Mouse (Mus musculus) left cerebral cortex, adult 8-10 months (tissue): Measurements from ENCODE around the gene Gnl1. TPM values are rescaled to one million over a fixed set of nuclear protein-coding genes. Genes with fewer than 3 reads are reported as not detected.
"Not testable (repeated sequence)": the region's sequence is repeated elsewhere in the genome, so short reads cannot be mapped to it uniquely, and the experiment has no call there.

Experiments used
- DNase-seq, 2 experiments: peaks; one replicate each; pipeline ENCODE4 v3.0.0; 2022; ENCODE audit warnings: low spot score in 2 of 2
- microRNA-seq, 2 experiments: library from miRNA; unstranded; fragments of <30 nt; microRNA quantifications; one replicate each; pipeline ENCODE4 v1.2.0; 2022
- total RNA-seq, 4 experiments: library from RNA; stranded (reverse); gene quantifications; 2 replicates each; pipeline ENCODE4 v1.2.4; 2022

Gnl1 gene
- total RNA-seq, 4 experiments from 2014 or later: 180 to 196 (median 184) TPM

DNA sequence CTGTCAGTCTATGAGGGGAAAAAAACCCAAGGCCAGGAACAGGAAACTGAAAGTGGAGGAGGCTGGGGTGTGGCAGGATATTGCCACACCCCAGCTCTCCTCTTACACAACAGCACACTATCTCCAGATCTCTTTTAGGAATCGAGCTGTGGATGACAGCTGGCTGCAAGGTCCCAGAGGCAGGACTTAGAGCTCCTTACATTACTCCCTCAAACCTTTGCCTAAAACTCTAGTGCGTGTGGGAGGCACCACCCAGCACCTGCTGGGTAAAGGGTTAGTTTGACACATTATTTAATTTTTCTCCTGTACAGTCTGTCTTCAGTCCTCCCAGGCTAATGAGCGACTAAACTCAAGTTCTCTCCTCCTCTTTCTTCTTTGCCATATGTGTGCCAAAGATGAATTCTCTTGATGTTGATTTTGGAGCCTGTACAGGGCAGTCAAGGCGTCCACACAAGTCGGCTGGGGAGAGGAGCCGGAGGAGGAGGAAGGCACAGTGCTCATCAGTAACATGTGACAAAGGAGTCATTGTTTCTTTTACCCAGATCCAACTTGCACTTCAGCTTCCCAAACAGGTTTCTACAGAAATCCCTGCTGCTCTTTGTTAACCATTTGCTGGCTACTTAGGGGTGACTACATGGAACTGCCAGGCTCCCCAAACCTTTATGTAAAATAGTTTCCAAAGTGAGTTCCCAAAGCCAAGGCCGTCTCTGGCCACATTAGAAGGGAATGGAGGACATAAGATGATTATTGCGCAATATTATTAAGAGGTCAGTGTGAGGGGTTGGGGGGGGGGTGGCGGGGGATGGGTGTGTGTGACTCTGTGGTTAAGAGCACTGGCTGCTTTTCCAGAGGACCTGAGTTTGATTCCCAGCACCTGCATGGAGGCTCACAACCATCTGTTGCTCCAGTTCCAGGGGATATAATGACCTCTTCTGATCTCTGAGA is 44.3 kb downstream of the Gnl1 start:
- DNase-seq: no peak

DNA sequence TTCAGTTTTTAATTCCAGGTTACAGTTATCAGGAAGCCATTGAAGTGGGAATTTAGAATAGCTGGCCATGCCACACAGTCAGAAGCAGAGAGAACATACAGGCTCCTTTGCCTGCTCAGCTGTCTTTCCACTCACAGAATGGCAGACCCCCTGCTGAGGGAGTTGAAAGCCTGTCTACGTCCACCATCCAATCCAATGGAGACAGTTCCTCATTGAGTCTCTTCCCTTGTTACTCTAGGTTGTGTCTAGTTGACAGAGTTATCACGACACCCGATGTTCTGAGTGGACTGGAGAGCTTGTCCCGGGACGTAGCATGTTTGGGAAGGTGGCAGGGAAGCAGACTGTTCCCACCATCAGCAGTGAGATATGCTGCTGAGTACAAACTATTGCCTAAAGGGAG is 45.5 kb downstream of the Gnl1 start:
- no peak for DNase-seq

DNA sequence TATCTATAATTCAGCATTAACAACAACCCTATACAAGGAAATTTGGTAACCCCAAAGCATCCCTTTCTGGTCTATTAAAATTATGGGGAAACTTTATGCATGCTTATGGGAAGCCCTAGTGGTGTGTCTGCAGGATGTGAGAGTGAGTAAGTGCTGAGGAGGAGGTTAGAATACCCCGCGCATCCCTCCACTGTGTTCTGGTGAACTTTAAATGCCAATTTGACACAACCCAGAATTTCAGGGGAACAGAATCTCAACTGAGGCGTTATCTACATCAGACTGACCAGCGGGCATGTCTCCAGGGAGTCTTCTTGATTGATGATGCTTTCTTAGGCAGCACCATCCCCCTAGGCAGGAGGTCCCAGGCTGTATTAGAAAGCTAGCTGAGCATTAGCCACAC is 46.2 kb downstream of the Gnl1 start:
- DNase-seq: no peak

DNA sequence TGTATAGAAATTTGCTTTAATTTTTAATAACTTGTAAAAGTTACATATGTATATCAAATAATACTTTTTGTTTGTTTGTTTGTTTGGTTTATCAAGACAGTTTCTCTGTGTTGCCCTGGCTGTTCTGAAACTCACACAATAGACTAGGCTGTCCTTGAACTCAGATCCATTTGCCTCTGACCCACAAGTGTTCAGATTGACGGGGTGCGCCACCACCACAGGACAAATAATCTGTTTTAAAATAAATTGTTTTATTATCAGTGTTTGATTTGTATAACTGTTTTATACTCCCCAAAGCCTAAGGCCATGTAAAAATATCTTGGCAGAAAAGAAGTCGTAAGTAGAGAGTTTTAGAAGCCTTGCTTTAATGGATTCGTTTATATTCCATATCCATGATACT is 48.0 kb downstream of the Gnl1 start:
- DNase-seq: no peak

DNA sequence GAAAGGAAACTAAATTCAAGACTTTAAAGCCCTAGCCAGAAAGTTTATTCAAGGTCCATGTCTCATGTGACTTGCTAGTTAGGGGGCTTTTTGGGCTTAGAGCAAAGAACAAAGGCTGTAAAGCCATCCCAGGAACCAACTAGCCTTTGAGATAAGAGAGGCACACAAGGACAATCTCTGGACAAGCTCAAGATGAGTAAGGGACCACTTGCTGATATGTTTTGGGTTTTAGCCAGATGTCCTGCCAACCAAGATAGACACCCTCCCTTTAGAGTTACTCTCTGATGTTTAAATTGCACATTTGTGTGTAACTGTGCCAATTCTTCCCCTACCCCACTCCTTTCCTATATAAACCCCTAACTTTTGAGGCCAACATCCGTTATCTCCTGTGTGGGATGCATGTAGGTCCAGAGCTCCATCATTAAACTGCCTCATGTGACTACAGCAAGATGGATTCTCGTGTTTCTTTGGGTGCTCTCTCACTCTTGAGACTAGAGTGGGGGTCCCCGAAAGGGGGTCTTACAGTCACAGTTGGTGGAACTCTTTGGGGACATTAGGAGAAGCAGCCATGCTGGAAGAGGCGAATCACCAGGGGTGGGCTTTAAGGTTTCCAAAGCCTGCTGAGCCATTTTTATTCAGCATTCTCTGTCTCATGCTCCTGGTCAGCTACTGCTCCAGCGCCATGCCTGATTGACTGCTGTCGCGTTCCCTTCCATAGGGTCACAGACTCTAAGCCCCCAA is 49.4 kb downstream of the Gnl1 start:
- DNase-seq: no peak

GRCm38 (mm10) chr17:36030046-36030702 is 50.5 kb downstream of the Gnl1 start:
- not testable (repeated sequence) for DNase-seq

DNA sequence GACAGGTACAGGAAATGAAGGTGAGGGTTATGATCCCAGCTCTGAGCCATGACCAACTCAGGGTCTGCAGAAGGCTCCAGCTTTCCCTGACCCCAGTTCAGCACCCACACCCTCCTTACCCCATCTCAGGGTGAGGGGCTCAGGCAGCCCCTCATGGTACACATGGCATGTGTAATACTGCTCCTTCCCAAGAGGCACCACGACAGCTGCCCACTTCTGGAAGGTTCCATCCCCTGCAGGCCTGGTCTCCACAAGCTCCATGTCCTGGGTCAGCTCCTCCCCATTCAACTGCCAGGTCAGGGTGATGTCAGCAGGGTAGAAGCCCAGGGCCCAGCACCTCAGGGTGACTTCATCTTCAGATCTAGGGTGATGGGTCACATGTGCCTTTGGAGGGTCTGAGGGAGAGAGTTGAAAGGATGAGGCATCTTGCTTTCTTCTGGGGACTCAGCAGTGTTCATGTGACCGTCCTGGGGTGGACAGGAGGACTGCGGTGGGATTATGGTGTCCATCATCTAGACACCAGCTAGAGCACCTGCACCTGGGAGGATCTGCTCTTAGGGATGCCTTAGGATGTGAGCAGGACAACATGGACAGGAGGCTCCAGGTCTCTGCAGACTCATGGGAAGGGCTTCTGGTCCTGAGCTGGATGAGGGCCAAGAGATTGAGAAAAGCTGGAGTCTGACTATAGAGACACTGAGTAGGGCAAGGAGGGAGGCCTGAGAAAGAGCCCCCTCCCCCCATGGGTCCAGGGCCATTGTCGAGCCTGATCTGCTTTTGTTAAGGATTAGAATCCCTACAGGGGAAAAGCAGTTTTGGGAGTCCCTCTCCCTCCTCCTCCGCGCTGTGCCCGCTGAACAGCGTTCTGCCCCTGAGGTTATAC is 51.3 kb downstream of the Gnl1 start:
- not testable (repeated sequence) for DNase-seq

DNA sequence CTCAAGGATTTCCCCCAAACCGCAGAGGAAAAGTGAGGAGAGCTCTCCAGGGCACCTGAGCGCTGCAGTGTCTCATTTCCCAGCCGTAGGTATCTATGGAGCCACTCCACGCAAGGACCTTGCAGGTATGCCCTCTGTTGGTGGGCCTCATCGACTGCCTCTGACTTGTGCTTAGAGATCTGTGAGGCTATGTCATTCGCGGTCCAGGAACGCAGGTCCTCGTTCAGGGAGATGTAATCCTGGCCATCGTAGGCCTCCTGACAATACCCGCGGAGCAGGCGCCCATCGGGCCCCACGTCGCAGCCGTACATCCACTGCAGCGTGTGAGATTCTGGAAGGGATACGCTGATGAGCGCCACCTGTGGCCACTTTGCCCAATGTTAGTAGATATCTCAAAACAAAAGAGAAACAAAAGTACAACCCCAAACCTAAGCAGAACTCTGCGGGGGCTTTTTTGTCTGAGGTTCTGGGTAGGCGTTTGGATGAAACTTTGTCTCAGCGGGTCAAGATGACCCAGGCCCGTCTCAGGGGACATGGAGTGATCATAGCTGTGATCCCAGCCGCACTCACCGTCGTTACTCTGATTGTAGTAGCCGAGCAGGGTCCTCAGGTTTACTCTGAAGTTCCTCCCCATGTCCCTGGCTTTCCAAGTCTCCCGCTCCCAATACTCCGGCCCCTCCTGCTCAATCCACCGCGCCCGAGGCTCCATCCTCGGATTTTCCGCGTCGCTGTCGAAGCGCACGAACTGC is 52.1 kb downstream of the Gnl1 start:
- DNase-seq: not testable (repeated sequence)

DNA sequence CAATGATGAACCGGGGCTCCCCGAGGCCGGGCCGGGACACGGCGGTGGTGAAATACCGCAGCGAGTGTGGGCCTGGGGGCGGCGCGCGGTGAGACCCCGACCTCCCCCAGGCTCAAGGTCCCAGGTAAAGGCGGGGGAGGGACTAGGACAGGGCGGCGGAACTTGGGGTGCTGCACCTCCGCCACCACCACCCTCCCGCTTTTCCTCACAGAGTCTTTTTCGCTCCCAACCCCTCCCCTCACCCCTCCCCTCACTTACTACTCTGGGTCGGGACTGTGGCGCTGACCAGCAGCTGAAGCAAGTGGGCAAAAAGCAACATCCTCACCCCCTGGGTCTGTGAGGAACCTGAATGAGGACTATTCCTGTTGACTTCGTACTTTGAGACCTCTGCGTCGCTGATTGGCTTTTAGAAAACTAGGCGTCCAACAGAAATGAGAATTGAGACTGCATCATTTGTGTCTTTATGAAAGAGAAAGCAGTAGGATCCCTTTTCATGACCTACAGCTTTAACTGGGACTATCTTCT is 52.8 kb downstream of the Gnl1 start, which contains the start of gene H2-T23:
Gene H2-T23, minus strand, starts transcription at position 505 of the 525 bp plus-strand sequence.
- DNase-seq: not testable (repeated sequence)

GRCm38 (mm10) chr17:36034524-36034923 is 54.9 kb downstream of the Gnl1 start:
- not testable (repeated sequence) for DNase-seq

- peak in 1 of 2 experiments; percentile 51 for DNase-seq
Observed at GRCm38 (mm10) chr17:36035010-36035638, 55.5 kb downstream of the Gnl1 start.

DNA sequence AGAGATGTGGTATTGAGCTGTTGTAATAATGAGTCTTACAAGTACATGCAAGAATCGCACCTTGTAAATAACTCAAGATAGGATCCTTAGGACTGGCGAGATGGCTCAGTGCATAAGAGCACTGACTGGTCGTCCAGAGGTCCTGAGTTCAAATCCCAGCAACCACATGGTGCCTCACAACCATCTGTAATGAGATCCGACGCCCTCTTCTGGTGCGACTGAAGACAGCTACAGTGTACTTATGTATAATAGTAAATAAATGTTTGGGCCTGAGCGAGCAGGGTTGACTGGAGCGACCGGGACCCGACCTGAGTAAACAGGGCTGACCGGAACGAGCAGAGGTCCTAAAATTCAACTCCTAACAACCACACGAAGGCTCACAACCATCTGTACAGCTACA is 56.5 kb downstream of the Gnl1 start:
- not testable (repeated sequence) for DNase-seq

Small RNA genes lying within 50 kb of the gene (microRNA-seq; reads per million reads assigned to microRNA genes)
- 280 to 364 reads per million in 2 experiments for gene Mir877

Other genes with a start within 250 kb of the Gnl1 start
- gene Ier3, start 158.2 kb upstream of the Gnl1 start, total RNA-seq: 10 to 100 TPM; 11.1 to 17.3 (median 15.2) TPM
- gene Flot1, start 156.6 kb upstream of the Gnl1 start, total RNA-seq: 100 to 1,000 TPM; 118 to 151 (median 137) TPM
- 100 to 1,000 TPM; 430 to 459 (median 451) TPM for gene Tubb5, start 141.5 kb upstream of the Gnl1 start, total RNA-seq
- gene Mdc1, start 138.3 kb upstream of the Gnl1 start, total RNA-seq: 10 to 100 TPM; 13.8 to 21.2 (median 18.2) TPM
- 1 to 10 TPM; 2.6 to 3.4 (median 3.0) TPM for gene Nrm, start 118.5 kb upstream of the Gnl1 start, total RNA-seq
- 10 to 100 TPM in 2 of 4 experiments, 1 to 10 TPM in 2; 9.1 to 15.0 (median 10.9) TPM for gene Ppp1r18, start 114.3 kb upstream of the Gnl1 start, total RNA-seq
- 10 to 100 TPM; 28.1 to 30.6 (median 29.0) TPM for gene Dhx16, start 100.0 kb upstream of the Gnl1 start, total RNA-seq
- gene 2310061I04Rik, start 82.4 kb upstream of the Gnl1 start, total RNA-seq: 10 to 100 TPM; 40.3 to 63.3 (median 51.9) TPM
- 10 to 100 TPM; 52.5 to 57.0 (median 53.1) TPM for gene Atat1, start 69.8 kb upstream of the Gnl1 start, total RNA-seq
- gene Mrps18b, start 63.5 kb upstream of the Gnl1 start, total RNA-seq: 10 to 100 TPM; 42.6 to 48.7 (median 47.6) TPM
- gene Ppp1r10, start 63.4 kb upstream of the Gnl1 start, total RNA-seq: 10 to 100 TPM; 61.5 to 70.4 (median 63.2) TPM
- 10 to 100 TPM; 60.6 to 75.4 (median 65.0) TPM for gene Abcf1, start 10.1 kb upstream of the Gnl1 start, total RNA-seq
- gene Prr3, start 385 bp downstream of the Gnl1 start, total RNA-seq: 10 to 100 TPM; 35.3 to 44.5 (median 38.4) TPM
- 1 to 10 TPM; 1.1 to 3.3 (median 1.6) TPM for gene H2-T24, start 40.7 kb downstream of the Gnl1 start, total RNA-seq
- gene H2-T23, start 53.0 kb downstream of the Gnl1 start, total RNA-seq: 10 to 100 TPM; 15.9 to 25.5 (median 21.3) TPM
- gene H2-T22, start 62.9 kb downstream of the Gnl1 start, total RNA-seq: 10 to 100 TPM; 17.7 to 21.2 (median 18.6) TPM
- not detected for gene Gm6034, start 63.1 kb downstream of the Gnl1 start, total RNA-seq
- gene Gm11127, start 78.5 kb downstream of the Gnl1 start, total RNA-seq: 1 to 10 TPM in 3 of 4 experiments, under 1 TPM in 1; 0.72 to 3.4 (median 2.0) TPM
- under 1 TPM in 2 of 4 experiments, not detected in 2; 0.23 to 0.52 TPM for gene Gm19684, start 141.8 kb downstream of the Gnl1 start, total RNA-seq
- gene Gm7030, start 149.6 kb downstream of the Gnl1 start, total RNA-seq: under 1 TPM in 1 of 4 experiments, not detected in 3; 0.43 TPM
- gene Gm8909, start 188.7 kb downstream of the Gnl1 start, total RNA-seq: not detected
- gene H2-T3, start 210.4 kb downstream of the Gnl1 start, total RNA-seq: not detected